Mouse (Mus musculus): ENCODE results near the gene Clba1. TPM values are rescaled to one million over a fixed set of nuclear protein-coding genes. Genes with fewer than 3 reads are reported as not detected.
"Not testable (repeated sequence)": the region's sequence is repeated elsewhere in the genome, so short reads cannot be mapped to it uniquely, and the experiment has no call there.

Clba1 gene
- total RNA-seq, 1 experiment from 2014 or later, result not detected

GRCm38 (mm10) chr12:112810092-112810885 is 1.6 kb downstream of the Clba1 start:
- no peak for ATAC-seq (replicated peaks; ENCODE audit: insufficient number of reproducible peaks, low FRiP score, low TSS enrichment, poor library complexity, severe bottlenecking)

GRCm38 (mm10) chr12:112813370-112813769 is 4.6 kb downstream of the Clba1 start:
- ATAC-seq (replicated peaks; ENCODE audit: insufficient number of reproducible peaks, low FRiP score, low TSS enrichment, poor library complexity, severe bottlenecking), result no peak

- no peak for ATAC-seq (replicated peaks; ENCODE audit: insufficient number of reproducible peaks, low FRiP score, low TSS enrichment, poor library complexity, severe bottlenecking)
These were observed 6.1 kb downstream of the Clba1 start for GRCm38 (mm10) chr12:112814682-112815470.

- peak; percentile 66 for ATAC-seq (replicated peaks; ENCODE audit: insufficient number of reproducible peaks, low FRiP score, low TSS enrichment, poor library complexity, severe bottlenecking)
These were observed 7.6 kb downstream of the Clba1 start for GRCm38 (mm10) chr12:112816294-112816693.

GRCm38 (mm10) chr12:112816866-112817265 is 8.1 kb downstream of the Clba1 start:
- ATAC-seq (replicated peaks; ENCODE audit: insufficient number of reproducible peaks, low FRiP score, low TSS enrichment, poor library complexity, severe bottlenecking), result not testable (repeated sequence)

- ATAC-seq (replicated peaks; ENCODE audit: insufficient number of reproducible peaks, low FRiP score, low TSS enrichment, poor library complexity, severe bottlenecking), result no peak
These were observed 10.4 kb downstream of the Clba1 start for GRCm38 (mm10) chr12:112819057-112819662.

GRCm38 (mm10) chr12:112820401-112820999 is 11.8 kb downstream of the Clba1 start:
- no peak for ATAC-seq (replicated peaks; ENCODE audit: insufficient number of reproducible peaks, low FRiP score, low TSS enrichment, poor library complexity, severe bottlenecking)

GRCm38 (mm10) chr12:112821216-112821615 is 12.5 kb downstream of the Clba1 start:
- no peak for ATAC-seq (replicated peaks; ENCODE audit: insufficient number of reproducible peaks, low FRiP score, low TSS enrichment, poor library complexity, severe bottlenecking)

GRCm38 (mm10) chr12:112821974-112822373 is 13.2 kb downstream of the Clba1 start:
- ATAC-seq (replicated peaks; ENCODE audit: insufficient number of reproducible peaks, low FRiP score, low TSS enrichment, poor library complexity, severe bottlenecking), result no peak

GRCm38 (mm10) chr12:112822676-112823075 is 13.9 kb downstream of the Clba1 start:
- ATAC-seq (replicated peaks; ENCODE audit: insufficient number of reproducible peaks, low FRiP score, low TSS enrichment, poor library complexity, severe bottlenecking), result no peak

- ATAC-seq (replicated peaks; ENCODE audit: insufficient number of reproducible peaks, low FRiP score, low TSS enrichment, poor library complexity, severe bottlenecking), result 0 out of 2 replicates have a peak, but pooled peaks have one; percentile 11
These were observed 14.5 kb downstream of the Clba1 start for GRCm38 (mm10) chr12:112823221-112823620.

- ATAC-seq (replicated peaks; ENCODE audit: insufficient number of reproducible peaks, low FRiP score, low TSS enrichment, poor library complexity, severe bottlenecking), result no peak
These were observed 17.2 kb downstream of the Clba1 start for GRCm38 (mm10) chr12:112825901-112826300.

GRCm38 (mm10) chr12:112828501-112829243 is 19.9 kb downstream of the Clba1 start:
- peak; percentile 28; the same call in 1 of the 2 replicates for ATAC-seq (replicated peaks; ENCODE audit: insufficient number of reproducible peaks, low FRiP score, low TSS enrichment, poor library complexity, severe bottlenecking)

- ATAC-seq (replicated peaks; ENCODE audit: insufficient number of reproducible peaks, low FRiP score, low TSS enrichment, poor library complexity, severe bottlenecking), result peak; percentile 88
These were observed 20.6 kb downstream of the Clba1 start, which contains the start of gene Cdca4 for GRCm38 (mm10) chr12:112829244-112829864. Gene Cdca4 (minus strand): TSS chr12:112829423.

GRCm38 (mm10) chr12:112830141-112830540 is 21.4 kb downstream of the Clba1 start:
- no peak for ATAC-seq (replicated peaks; ENCODE audit: insufficient number of reproducible peaks, low FRiP score, low TSS enrichment, poor library complexity, severe bottlenecking)

GRCm38 (mm10) chr12:112830570-112830969 is 21.8 kb downstream of the Clba1 start:
- ATAC-seq (replicated peaks; ENCODE audit: insufficient number of reproducible peaks, low FRiP score, low TSS enrichment, poor library complexity, severe bottlenecking), result no peak

- ATAC-seq (replicated peaks; ENCODE audit: insufficient number of reproducible peaks, low FRiP score, low TSS enrichment, poor library complexity, severe bottlenecking), result no peak
These were observed 23.7 kb downstream of the Clba1 start for GRCm38 (mm10) chr12:112832411-112832810.

- no peak for ATAC-seq (replicated peaks; ENCODE audit: insufficient number of reproducible peaks, low FRiP score, low TSS enrichment, poor library complexity, severe bottlenecking)
These were observed 24.8 kb downstream of the Clba1 start for GRCm38 (mm10) chr12:112833527-112833926.

All from monocyte, adult 5-6 weeks (primary cell).